8 mouse cellular contexts compared by ENCODE assay signal in the genomic region with DNA sequence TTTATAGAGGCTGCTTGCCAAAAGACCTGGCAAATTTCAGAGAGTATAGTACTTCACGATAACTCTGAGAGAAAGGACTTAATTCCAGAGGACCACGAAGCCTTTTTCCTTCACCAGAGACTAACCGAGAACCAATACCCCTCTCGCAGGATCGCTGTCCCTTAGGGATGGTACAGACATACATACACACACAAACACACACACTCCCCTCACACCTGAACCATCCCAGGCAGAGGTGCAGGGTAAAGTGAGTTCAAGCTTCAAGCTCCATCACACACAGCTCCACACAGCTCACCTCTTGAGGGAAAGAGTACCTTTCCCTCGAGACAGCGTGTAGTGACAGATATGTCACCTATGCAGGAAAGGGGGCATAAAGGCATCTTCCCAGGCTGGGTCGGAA. TPM values are rescaled to one million over a fixed set of nuclear protein-coding genes. Genes with fewer than 3 reads are reported as not detected.
DNase-seq lines count a peak whose midpoint lies in the region; ATAC-seq and TF ChIP-seq lines count a peak whose summit lies in the region.

No protein-coding gene starts in this region.

- peak overlapping the region; percentile 90 for H3K4me2 ChIP-seq in lung, embryonic 14.5 days
- H3K4me2 ChIP-seq in embryonic facial prominence, embryonic 11.5 days (ENCODE audit: low read depth, low read length), result peak overlapping the region; percentile 83

- H3K27ac ChIP-seq in lung, embryonic 14.5 days (ENCODE audit: low read depth), result peak overlapping the region; percentile 98
- peak overlapping the region; percentile 93; the same call in 1 of the 2 replicates for H3K27ac ChIP-seq in embryonic facial prominence, embryonic 11.5 days (replicated peaks; ENCODE audit: low read depth, low read length)
- peak overlapping the region; percentile 94 for H3K27ac ChIP-seq in limb, embryonic 10.5 days

- no peak for TF ChIP-seq CTCF in lung, embryonic 14.5 days (IDR thresholded peaks at IDR 0.05; ENCODE audit: low read depth)

- peak overlapping the region; percentile 77 for H3K4me3 ChIP-seq in lung, embryonic 14.5 days (ENCODE audit: low read depth, low read length)
- peak overlapping the region; percentile 73 for H3K4me3 ChIP-seq in embryonic facial prominence, embryonic 11.5 days (ENCODE audit: low read depth, low read length)
- peak overlapping the region; percentile 79 for H3K4me3 ChIP-seq in limb, embryonic 10.5 days

- DNase-seq in lung, embryonic 14.5 days, result peak; percentile 9
- DNase-seq in lung, postnatal 25 days (ENCODE audit: low spot score), result no peak
- no peak for DNase-seq in embryonic facial prominence, embryonic 11.5 days (ENCODE audit: low spot score)
- DNase-seq in limb, embryonic 10.5 days (ENCODE audit: low spot score), result no peak
- DNase-seq in naive thymus-derived CD4-positive, alpha-beta T cell, adult 2 months (ENCODE audit: low read depth), result peak; percentile 61
- no peak for DNase-seq in adrenal gland, adult (ENCODE audit: inconsistent age in 2 of 2, low spot score in 1 of 2)
- DNase-seq in retina, embryonic 14.5 days (ENCODE audit: low spot score), result no peak
- DNase-seq in left cerebral cortex, postnatal 4 days, result no peak

- no peak for ATAC-seq in lung, embryonic 14.5 days (ENCODE audit: insufficient read depth)
- ATAC-seq in embryonic facial prominence, embryonic 11.5 days (replicated peaks; ENCODE audit: insufficient number of reproducible peaks, low FRiP score, low TSS enrichment, low read depth), result no peak

- no peaks in the 10 kb centered on the region for H3K9me3 ChIP-seq in lung, embryonic 14.5 days (ENCODE audit: low read depth, low read length)
- H3K9me3 ChIP-seq in embryonic facial prominence, embryonic 11.5 days (replicated peaks; ENCODE audit: control insufficient read depth, low read length), result no peaks in the 10 kb centered on the region
- H3K9me3 ChIP-seq in limb, embryonic 10.5 days (replicated peaks), result no peaks in the 10 kb centered on the region

- intact Hi-C loops in left cerebral cortex, postnatal 4 days (cut with DNase I), result loop anchor here (5.0 kb wide), 1 partner anchor 113 kb away; no protein-coding TSS in a partner anchor

- WGBS in lung, embryonic 14.5 days, result under 1% methylated on average over 8 of the region's 8 CpGs
- WGBS in embryonic facial prominence, embryonic 11.5 days, result 2% methylated on average over 8 of the region's 8 CpGs
- WGBS in limb, embryonic 10.5 days, result 4% methylated on average over 8 of the region's 8 CpGs

- H3K4me1 ChIP-seq in lung, embryonic 14.5 days (ENCODE audit: insufficient read depth), result no peaks in the 10 kb centered on the region
- no peaks in the 10 kb centered on the region for H3K4me1 ChIP-seq in embryonic facial prominence, embryonic 11.5 days (ENCODE audit: control insufficient read depth, insufficient read depth, low read length)
- peaks cover 20% of the 10 kb centered on the region for H3K4me1 ChIP-seq in limb, embryonic 10.5 days

- H3K27me3 ChIP-seq in lung, embryonic 14.5 days (ENCODE audit: insufficient read depth, low read length), result no peaks in the 10 kb centered on the region
- H3K27me3 ChIP-seq in embryonic facial prominence, embryonic 11.5 days (ENCODE audit: control insufficient read depth, insufficient read depth, low read length), result no peaks in the 10 kb centered on the region
- H3K27me3 ChIP-seq in limb, embryonic 10.5 days (ENCODE audit: low read depth, poor library complexity, severe bottlenecking), result no peaks in the 10 kb centered on the region

- H3K36me3 ChIP-seq in lung, embryonic 14.5 days (ENCODE audit: insufficient read depth), result no peaks in the 10 kb centered on the region
- no peaks in the 10 kb centered on the region for H3K36me3 ChIP-seq in embryonic facial prominence, embryonic 11.5 days (replicated peaks; ENCODE audit: control insufficient read depth, insufficient read depth, low read depth, low read length)
- H3K36me3 ChIP-seq in limb, embryonic 10.5 days, result no peaks in the 10 kb centered on the region

- H3K9ac ChIP-seq in lung, embryonic 14.5 days, result peak overlapping the region; percentile 78
- peak overlapping the region; percentile 74 for H3K9ac ChIP-seq in embryonic facial prominence, embryonic 11.5 days (replicated peaks; ENCODE audit: low read length)

RNA-seq across cellular contexts. Expression of gene Rps6ka5, which starts 2.6 kb away (rescaled TPM):
- polyA plus RNA-seq in lung, embryonic 14.5 days (2014; fragmentation: Nextera tagmentation; extraction: Ambion mirVana), result 4.5 and 4.9 TPM in 2 replicates
- polyA plus RNA-seq in embryonic facial prominence, embryonic 11.5 days (2014; fragmentation: Nextera tagmentation; extraction: Ambion mirVana), result 3.8 and 5.3 TPM in 2 replicates
- polyA plus RNA-seq in limb, embryonic 10.5 days (2016; fragmentation: Nextera tagmentation; extraction: Ambion mirVana), result 2.8 and 4.3 TPM in 2 replicates
- 10 to 100 TPM; 29.9 to 32.4 TPM for total RNA-seq in left cerebral cortex, postnatal 4 days (2021)

RNA-seq across cellular contexts. Expression of gene Dglucy, which starts 54.7 kb away (rescaled TPM):
- polyA plus RNA-seq in lung, embryonic 14.5 days (2014; fragmentation: Nextera tagmentation; extraction: Ambion mirVana), result 3.8 and 4.4 TPM in 2 replicates
- polyA plus RNA-seq in embryonic facial prominence, embryonic 11.5 days (2014; fragmentation: Nextera tagmentation; extraction: Ambion mirVana), result 0.25 and 1.2 TPM in 2 replicates
- 0.10 and 0.41 TPM in 2 replicates for polyA plus RNA-seq in limb, embryonic 10.5 days (2016; fragmentation: Nextera tagmentation; extraction: Ambion mirVana)
- total RNA-seq in left cerebral cortex, postnatal 4 days (2021), result 1 to 10 TPM; 5.0 to 5.3 TPM

Comparison
In these comparisons a context has a peak if more than half of its experiments do, and no peak if none do; other contexts are left out.
1. DNase-seq: peak in lung, embryonic 14.5 days (single experiment) and naive thymus-derived CD4-positive, alpha-beta T cell, adult 2 months (single experiment); none in lung, postnatal 25 days (single experiment), embryonic facial prominence, embryonic 11.5 days (single experiment), limb, embryonic 10.5 days (single experiment), adrenal gland, adult (0 of 2), retina, embryonic 14.5 days (single experiment) and left cerebral cortex, postnatal 4 days (single experiment).
2. Peak in every context shown above with its lines, with median percentiles within 50 percentile points of each other: H3K27ac ChIP-seq and H3K4me3 ChIP-seq.